Mouse (Mus musculus) heart, postnatal 10 days (tissue): Measurements from ENCODE around the gene Jazf1. TPM values are rescaled to one million over a fixed set of nuclear protein-coding genes. Genes with fewer than 3 reads are reported as not detected.

Source experiments
- DNase-seq, 2 experiments: peaks; one replicate each; pipeline ENCODE4 v3.0.0; 2021
- intact Hi-C: fragments of 180-260 bp; cut with DNase I; formaldehyde crosslinking; loops from one replicate; pipeline ENCODE4 v1.15.1; 2025
- total RNA-seq, 2 experiments: library from RNA; stranded (reverse); gene quantifications; 2 replicates each; pipeline ENCODE4 v1.2.3; 2021

The Jazf1 gene
- total RNA-seq, 2 experiments from 2014 or later: 9.8 to 10.0 TPM

DNA sequence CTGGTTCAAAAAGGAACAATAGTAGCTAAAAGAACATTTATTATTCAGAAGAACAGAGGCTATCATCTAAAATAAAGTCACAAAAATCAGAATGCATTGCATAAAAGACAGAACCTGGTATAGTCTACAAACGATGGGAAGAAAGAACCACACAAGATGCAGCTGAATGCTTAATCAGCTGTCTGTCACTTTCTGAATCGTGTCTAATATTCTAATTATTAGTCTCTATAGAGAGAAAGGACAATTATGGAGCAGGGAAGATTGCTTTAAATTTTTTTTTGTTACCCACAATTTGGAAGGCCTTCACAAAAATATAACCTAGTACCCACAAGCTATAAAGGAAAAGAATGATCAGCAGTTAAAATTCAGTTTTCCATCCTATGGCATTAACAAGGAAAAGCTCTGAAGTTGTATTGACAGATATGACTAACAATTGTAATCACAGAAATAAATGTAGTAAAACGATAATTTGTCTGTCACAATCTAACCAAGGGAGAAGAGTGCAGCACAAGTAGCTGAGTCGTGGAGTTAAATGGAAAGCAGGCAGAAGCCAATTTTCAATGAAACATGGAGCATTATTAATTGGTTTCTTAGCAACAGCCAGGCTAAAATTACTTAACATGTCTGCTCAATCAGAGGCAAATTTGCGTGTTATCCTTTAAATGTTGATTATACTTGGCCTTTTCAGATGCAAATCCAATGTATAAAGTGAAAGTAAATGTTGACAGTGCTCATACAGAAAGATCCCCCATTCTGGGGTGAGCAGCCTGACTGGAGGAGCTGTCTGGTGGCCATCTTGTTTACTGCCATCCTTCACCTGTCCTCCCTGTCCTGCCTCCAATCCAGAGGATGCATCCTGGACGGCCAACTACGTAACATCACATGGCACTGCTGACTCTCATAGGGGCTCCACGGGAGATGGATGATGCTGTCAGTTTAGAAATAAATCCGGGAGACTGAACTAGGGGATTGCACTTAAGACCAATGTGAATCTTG, 53.7 kb downstream of the Jazf1 start:
- intact Hi-C loops: no loop called here

GRCm38 (mm10) chr6:53010286-53010685, 58.1 kb downstream of the Jazf1 start:
- intact Hi-C loops: no loop called here
- DNase-seq: no peak

More for the DNA sequence above, 53.7 kb downstream of the Jazf1 start:
- DNase-seq: no peak

DNA sequence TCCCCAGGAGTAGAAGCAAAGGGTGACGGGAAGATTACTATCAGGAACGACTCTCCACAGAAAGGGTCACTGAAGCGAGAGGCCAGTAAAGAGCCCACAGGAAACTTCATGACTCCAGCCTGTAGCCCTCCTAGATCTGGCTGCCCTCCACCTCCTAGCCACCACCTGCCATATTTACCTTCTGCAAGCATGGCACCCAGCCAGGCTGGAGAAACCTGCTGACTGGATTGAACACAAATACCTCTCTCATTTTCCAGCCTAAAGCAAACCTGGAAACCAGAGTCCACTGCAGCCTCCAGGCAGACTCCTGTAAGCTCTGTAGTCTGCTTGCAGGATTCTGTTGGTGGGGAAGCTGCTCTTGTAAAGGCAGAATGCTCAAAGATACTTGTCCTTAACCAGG, 62.4 kb downstream of the Jazf1 start:
- intact Hi-C loops: no loop called here
- no peak for DNase-seq

- intact Hi-C loops: no loop called here
- DNase-seq: no peak
These were observed 62.9 kb downstream of the Jazf1 start for GRCm38 (mm10) chr6:53005544-53005943.

GRCm38 (mm10) chr6:52990816-52991215, 77.6 kb downstream of the Jazf1 start:
- DNase-seq: no peak
- intact Hi-C loops: no loop called here

- intact Hi-C loops: loop anchor here (5.0 kb wide), 1 partner anchor 61 kb away; no protein-coding TSS in a partner anchor
- no peak for DNase-seq
These were observed 80.4 kb downstream of the Jazf1 start for GRCm38 (mm10) chr6:52987905-52988640.

GRCm38 (mm10) chr6:52987391-52987790, 81.0 kb downstream of the Jazf1 start:
- intact Hi-C loops: loop anchor here (5.0 kb wide), 1 partner anchor 60 kb away; no protein-coding TSS in a partner anchor
- DNase-seq: peak; percentile 46 to 63

DNA sequence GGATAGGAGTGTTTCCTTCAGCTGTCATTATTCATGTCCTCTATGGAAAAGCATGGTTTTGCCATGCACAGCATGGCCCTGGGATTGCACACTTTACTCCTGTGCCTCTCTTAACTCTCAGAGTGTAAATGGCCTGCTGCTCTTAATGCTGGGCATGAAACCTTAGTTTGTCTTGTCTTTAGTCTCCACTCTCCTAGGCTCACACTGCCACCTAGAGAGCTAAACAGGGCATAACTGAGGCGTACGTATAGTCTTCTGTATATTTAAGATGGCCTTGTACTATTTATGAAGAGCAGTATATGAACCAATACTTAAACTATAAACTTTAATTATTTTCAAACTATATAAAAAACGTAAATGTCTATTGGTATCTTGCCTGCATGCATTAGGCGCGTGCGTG, 86.3 kb downstream of the Jazf1 start:
- intact Hi-C loops: no loop called here
- no peak for DNase-seq

- intact Hi-C loops: loop anchor here (10.0 kb wide), 1 partner anchor 165 kb away; no protein-coding TSS in a partner anchor
- no peak for DNase-seq
These were observed 88.9 kb downstream of the Jazf1 start for GRCm38 (mm10) chr6:52979503-52979902.

DNA sequence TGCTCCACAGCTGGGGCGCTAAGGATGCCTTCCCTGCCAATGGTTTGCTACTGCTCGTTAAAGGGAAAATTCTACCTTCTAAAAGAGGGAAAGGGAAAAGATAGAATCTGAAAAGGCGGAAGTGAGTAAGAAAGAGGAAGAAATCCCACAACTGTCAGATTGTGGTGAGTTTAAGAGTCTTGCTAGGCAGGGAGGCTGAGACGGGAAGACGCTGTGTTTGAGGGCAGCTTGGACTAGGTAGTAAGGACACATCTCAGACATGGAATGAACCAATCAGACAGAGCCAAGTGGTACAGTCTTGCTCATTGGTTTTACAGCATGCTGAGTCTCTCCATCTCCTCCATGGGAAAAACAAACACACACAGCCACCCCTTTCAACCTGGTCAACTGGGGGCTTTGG, 95.1 kb downstream of the Jazf1 start:
- no peak for DNase-seq
- intact Hi-C loops: loop anchor here (10.0 kb wide), 1 partner anchor 171 kb away; no protein-coding TSS in a partner anchor

DNA sequence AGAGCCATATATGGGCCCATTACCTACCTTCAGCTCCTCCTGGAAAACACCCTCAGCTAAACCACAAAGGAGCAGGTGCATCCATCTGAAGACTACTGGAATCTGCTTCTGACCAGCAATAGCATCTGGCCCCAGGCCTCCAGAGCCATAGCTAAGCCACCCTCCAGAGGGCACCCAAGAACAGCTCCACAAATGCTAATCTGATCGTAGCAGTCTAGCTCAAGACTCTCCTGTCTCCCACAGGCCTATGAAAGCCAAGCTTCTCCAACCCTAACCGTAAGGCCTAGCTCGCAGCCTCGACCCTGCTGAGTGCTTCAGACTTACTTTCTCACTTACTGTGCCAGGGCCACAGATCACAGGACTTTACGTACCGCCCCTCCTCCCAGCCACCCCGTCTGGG, 96.3 kb downstream of the Jazf1 start:
- intact Hi-C loops: loop anchor here (10.0 kb wide), 1 partner anchor 173 kb away; no protein-coding TSS in a partner anchor
- DNase-seq: no peak

DNA sequence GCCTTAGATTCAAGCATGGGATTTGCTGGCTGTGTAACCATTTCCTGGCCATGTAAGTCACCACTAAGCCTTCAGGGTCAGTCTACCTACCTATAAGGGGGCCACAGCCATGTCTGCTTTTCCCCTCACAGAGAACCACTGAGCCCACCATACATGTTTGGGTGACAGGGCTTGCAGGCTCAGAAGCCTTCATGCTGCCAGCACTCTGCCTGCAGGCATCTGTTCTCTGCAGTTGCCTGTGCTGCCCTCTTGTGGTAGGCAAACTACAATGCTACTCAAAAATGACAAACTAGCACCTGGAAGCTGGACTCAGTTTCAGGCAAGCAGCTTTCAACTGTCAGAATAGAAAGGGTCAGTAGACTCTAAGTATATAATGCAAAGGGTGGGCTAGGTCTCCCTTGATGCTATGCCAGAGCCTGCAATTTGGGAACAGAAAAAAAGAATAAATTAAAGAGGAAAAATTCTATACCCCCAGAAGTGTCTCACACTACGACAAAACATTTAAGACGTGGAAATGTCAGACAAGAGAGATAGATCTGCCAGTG, 98.6 kb downstream of the Jazf1 start:
- intact Hi-C loops: loop anchor here (1.0 to 10.0 kb wide), 4 partner anchors 13 to 712 kb away; no protein-coding TSS in a partner anchor

GRCm38 (mm10) chr6:52968346-52968891, 100.0 kb downstream of the Jazf1 start:
- DNase-seq: no peak
- intact Hi-C loops: loop anchor here (5.0 kb wide), 1 partner anchor 711 kb away; no protein-coding TSS in a partner anchor

More for the DNA sequence above, 98.6 kb downstream of the Jazf1 start:
- peak; percentile 79 to 87 for DNase-seq

GRCm38 (mm10) chr6:52967557-52968270, 100.7 kb downstream of the Jazf1 start:
- intact Hi-C loops: loop anchor here (5.0 kb wide), 1 partner anchor 710 kb away; no protein-coding TSS in a partner anchor
- DNase-seq: no peak

GRCm38 (mm10) chr6:52966001-52966400, 102.4 kb downstream of the Jazf1 start:
- intact Hi-C loops: loop anchor here (5.0 kb wide), 1 partner anchor 709 kb away; no protein-coding TSS in a partner anchor

DNA sequence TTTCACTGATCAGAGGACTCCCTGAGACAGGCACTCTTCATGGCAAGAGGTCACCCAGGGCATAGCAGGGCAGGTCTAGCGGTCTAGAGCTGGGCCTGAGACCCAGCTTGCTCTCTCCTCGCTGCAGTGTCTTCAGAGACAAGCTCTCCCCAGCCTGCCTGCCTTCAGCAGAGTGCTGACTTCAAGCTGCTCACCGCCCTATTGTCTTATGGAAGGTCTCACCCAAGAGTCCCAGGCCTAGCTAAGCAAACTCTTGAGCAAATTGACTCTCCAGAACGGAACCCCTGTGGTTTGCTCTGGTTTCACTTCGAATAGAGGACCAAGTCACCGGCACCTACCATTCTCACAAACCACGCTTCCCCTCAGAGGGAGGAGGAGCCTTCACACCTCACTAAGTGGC, 103.1 kb downstream of the Jazf1 start:
- intact Hi-C loops: loop anchor here (5.0 kb wide), 1 partner anchor 708 kb away; no protein-coding TSS in a partner anchor
- DNase-seq: peak; percentile 40 to 42

More at GRCm38 (mm10) chr6:52966001-52966400, 102.4 kb downstream of the Jazf1 start:
- peak; percentile 73 to 79 for DNase-seq

GRCm38 (mm10) chr6:52963840-52964690, 104.4 kb downstream of the Jazf1 start:
- peak; percentile 53 to 60 for DNase-seq
- intact Hi-C loops: no loop called here

DNA sequence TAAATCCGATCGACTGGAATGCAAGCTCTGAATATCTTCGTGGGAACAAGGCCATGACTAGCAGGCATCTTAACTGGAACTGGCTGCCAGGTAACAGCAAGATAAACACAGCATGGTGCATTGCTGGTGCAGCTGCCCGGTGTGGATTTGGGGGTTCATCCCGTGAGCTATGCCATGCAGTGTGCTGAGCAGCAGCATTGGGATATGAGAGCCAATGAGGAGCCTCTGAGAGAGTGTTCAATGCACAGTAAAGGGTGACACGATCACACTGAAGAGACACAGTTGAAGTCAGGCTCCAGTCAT, 105.0 kb downstream of the Jazf1 start:
- intact Hi-C loops: no loop called here
- DNase-seq: peak in 1 of 2 experiments; percentile 39
